Mouse (Mus musculus) embryo, embryonic 10 days (tissue): ENCODE measurements around the gene Fam169a.
A peak's percentile ranks its signal among the peaks of the same experiment; 100 is the strongest.
"Not testable (repeated sequence)": the region's sequence is repeated elsewhere in the genome, so short reads cannot be mapped to it uniquely, and the experiment has no call there.

Experiments used
- DNase-seq: peaks from one replicate; pipeline ENCODE4 v3.0.0-alpha.2; 2015; ENCODE audit warnings: low spot score

Gene Fam169a

GRCm38 (mm10) chr13:97080201-97080600 lies 13.1 kb downstream of the Fam169a start:
- no peak for DNase-seq

- DNase-seq = no peak
Observed at GRCm38 (mm10) chr13:97080615-97081014, 13.5 kb downstream of the Fam169a start.

DNA sequence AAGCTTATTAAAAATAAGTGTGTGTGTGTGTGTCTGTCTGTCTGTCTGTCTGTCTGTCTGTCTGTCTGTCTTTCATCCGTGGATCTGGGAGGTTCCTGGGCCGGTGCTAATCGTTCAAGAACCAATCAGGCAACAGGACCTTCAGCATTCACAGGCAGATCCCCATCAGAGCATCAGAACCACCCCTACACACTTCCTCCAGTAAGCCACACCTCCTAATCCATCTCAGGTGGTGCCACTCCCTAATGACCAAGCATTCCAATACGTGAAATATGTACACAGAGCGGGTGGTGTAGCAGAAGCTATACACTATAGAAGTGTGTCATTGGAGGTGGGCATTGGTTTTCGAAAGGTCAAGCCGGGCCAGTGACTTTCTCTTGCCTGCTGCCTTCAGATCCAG lies 15.3 kb downstream of the Fam169a start:
- DNase-seq = no peak

GRCm38 (mm10) chr13:97086316-97086715 lies 19.2 kb downstream of the Fam169a start:
- DNase-seq = no peak

GRCm38 (mm10) chr13:97087421-97087820 lies 20.3 kb downstream of the Fam169a start:
- DNase-seq = no peak

DNA sequence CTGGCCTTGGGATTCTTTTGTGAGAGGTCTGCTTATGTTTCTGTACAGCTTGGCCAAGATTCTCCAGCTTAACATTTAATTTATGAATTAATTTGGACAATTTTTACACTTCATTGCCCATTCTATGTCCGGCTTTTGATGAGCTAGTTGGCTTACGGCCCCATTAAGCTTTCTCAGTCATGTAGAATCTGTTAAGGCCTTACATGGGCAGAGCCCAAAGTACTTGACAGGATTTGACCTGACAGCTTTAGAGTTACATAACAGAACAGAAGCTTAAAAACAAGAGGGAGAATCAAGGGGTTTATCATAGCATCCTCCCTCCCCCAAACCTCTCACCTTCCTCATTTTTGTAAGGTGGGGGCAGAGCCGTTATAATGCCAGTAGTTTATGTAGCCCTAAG lies 21.1 kb downstream of the Fam169a start:
- no peak for DNase-seq

DNA sequence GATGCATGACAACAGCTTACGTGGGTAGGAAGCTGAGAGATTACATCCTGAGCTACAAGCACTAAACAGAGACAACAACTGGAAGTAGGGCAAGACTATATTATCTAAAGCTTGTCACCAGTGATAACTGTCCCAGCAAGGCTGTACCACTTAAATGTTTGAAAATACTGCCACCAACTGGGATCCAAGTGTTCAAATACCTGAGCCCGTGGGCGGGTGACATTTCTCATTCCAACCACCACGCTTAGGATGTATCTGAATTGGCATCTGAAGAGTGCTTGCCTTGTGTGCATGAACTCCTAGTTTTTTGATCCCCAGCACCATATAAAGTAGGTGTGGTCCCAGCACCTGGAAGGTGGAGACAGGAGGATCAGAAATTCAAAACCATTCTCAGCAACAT lies 28.6 kb downstream of the Fam169a start:
- no peak for DNase-seq

DNA sequence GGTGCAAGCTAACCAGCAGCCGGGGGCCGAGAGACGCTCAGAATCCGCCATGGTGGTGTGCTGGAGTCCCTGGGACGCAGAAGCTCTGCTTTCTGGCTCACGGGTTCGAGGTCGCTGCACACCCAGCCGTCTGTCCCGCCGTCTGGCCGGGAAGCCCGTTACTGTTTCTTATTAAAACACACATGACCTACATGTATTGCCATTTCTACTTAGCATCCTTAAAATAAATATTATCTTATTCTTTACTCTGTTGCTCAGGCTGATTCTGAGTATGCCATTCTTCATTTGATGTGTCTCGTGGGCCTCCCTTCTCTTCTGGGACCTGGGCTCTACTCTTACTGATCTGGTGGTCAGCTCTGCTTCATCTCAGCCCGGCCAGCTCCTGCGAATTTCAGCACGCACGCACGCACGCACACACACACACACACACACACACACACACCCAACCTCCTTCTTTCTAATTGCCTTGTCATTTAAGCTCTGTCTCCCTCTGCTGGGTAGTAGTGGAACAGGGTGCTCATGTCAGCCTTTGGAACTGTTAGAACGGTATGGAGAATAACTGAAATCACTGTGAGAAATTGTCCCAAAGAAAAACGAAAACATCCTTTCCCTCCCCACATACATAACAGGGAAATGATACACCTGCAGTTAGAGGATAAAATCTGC lies 32.2 kb downstream of the Fam169a start, which contains the start of gene Gm6169:
Gene Gm6169 (minus strand): TSS at position 51 of the 666 bp plus-strand sequence.
- DNase-seq = peak; percentile 68

DNA sequence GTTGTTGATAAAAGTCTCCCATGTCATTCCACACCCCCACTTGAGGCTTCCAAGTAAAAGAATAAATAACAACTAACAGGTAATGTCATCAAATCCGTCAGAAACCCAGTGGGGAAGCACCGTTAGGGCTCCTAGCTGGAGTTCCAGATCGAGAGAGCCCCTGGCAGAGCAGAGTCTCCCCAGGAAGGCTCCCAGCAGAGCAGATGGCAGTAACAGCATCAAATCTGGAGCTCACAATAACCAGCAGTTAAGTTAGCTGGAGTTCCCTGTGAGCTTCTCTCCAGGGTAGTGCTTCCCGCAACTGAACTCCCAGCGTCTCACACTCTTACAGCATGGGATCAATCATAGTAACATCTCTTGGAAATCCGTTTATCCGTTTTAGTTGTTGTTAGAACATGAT lies 37.9 kb downstream of the Fam169a start:
- peak; percentile 1 for DNase-seq

DNA sequence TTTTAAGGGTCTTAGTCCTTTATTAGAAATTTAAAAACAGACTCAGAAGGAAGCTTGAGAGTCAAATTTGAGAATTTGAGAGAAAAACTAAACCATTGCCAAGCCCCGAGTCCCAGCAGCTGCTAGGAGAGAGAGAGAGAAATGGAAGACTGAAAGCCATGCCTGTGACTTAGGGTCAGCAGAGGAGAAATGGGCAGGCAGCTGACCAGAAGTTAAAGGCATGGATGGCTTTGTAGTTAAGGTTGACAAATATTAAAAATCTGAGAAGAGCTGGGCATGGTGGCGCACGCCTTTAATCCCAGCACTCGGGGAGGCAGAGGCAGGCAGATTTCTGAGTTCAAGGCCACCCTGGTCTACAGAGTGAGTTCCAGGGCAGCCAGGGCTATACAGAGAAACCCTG lies 40.6 kb downstream of the Fam169a start:
- not testable (repeated sequence) for DNase-seq

DNA sequence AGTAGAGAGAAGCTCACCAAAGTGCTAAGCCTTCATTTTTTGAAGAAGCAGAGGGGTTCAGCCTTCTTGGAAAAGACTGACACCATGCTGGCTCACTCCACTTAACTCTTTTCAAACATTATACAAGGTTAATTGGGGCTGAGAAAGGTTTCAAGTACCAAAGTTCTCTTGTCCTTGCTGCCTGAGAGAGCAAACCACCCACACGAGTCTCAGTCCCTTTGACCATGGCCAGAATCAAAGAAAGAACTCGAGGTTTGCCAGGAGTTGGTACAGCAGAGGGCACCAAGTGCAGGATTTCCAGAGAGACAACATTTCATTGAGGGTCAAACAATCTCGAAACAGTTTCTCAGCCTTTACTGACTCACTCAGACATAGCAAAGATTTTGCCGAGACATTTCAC lies 42.0 kb downstream of the Fam169a start:
- DNase-seq = no peak

- DNase-seq = no peak
Observed at GRCm38 (mm10) chr13:97121341-97121740, 54.3 kb downstream of the Fam169a start.

DNA sequence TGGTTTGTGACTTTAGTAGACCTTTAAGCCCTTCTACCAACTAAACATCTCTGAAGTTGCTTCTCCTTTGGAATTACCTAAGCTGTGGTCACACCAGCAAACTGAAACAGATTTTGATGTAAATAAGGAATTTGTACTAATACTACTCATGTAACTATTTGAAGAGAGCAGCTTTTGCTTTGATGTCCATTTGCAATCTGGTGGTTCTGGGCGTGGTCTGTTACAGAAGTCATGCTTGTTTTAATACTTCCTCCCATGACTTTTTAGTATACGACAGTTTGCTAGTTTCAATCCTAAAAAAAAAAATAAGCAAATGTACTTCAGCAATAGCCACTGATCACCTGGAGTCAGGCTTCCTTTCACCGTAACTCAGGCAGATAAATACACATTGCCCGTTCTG lies 62.6 kb downstream of the Fam169a start:
- not testable (repeated sequence) for DNase-seq

- DNase-seq = not testable (repeated sequence)
Observed at GRCm38 (mm10) chr13:97130413-97130812, 63.3 kb downstream of the Fam169a start.

GRCm38 (mm10) chr13:97137466-97138400 lies 70.6 kb downstream of the Fam169a start, which contains the start of the genes Gfm2 and Nsa2:
Gene Gfm2 (plus strand): TSS chr13:97137937.
Gene Nsa2 (minus strand): TSS chr13:97137937.
- peak; percentile 96 for DNase-seq

- not testable (repeated sequence) for DNase-seq
Observed at GRCm38 (mm10) chr13:97138404-97138931, 71.4 kb downstream of the Fam169a start.

DNA sequence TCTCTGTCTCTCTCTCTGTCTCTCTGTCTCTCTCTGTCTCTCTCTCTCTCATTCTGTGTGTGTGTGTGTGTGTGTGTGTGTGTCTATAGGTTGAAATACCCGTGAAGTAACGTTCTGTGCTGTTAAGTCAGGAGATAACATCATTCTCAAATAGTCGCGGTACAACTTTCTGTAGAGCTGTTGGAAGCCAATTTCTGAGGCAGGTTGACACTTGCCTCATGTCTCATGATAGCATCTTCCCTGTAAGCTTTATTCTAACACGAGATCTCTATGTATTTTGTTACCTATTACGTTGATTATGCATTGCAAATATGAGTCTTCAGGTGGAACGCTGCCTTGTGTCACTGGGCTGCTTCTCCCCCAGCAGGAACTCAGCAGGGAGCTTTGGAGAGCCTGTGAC lies 75.2 kb downstream of the Fam169a start:
- no peak for DNase-seq

GRCm38 (mm10) chr13:97145834-97146233 lies 78.7 kb downstream of the Fam169a start:
- DNase-seq = peak; percentile 83

DNA sequence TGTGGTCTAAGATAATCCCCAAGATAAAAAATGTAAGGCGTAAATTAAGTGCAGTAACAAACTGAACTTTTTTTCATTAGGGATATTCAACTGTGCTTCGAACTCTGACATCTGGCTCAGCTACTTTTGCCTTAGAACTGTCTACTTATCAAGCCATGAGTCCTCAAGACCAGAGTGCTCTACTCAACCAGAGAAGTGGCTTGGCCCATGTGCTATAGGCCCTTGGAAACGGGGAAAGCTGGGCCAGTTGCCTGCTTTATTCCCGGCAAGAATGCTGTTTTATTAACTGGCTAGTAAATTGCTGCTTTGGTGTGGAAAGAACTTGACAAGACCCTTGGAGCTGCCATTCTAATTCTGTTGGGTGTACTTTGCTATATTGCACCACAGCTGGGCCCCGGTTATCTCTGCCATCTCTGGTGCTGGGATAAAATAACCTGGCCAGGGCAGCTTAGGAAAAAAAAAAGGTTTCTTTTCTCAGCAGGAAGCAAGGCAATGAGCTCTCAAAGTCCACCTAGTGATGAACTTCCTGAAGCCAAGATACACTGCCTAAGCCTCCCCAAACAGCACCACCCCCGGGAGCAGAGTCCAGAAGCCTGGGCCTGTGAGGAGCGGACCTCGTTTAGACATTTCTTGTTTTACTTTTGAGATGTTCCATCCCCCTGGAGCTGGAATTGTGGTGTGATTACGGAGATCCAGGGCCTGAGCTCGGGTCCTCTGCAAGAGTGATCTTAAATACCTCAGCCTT lies 108.6 kb downstream of the Fam169a start:
- DNase-seq = no peak

GRCm38 (mm10) chr13:97176731-97177130 lies 109.6 kb downstream of the Fam169a start:
- no peak for DNase-seq

DNA sequence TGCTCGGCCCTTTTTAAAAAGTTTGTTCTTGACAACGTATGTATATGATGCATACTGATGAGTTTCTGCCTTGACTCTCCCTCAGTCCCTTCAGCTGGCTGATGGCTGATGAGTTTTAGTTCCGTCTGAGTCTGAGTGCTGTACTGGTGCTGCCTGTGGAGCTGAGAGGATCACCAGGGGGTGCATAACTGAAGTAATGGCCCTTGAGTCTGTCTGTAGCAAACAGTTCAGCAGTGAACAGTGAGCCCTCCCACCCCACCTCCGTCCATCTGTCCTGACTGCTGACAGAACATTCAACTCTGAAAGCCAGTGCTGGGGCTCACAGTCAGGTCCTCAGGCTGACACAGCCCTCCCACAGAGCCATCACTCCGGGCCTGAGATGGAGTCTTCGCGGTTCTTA lies 111.9 kb downstream of the Fam169a start:
- DNase-seq = no peak
